ENCODE assay signal across 16 mouse cellular contexts in genomic region chrX:13500284-13500683, GRCm38 (mm10). TPM values are rescaled to one million over a fixed set of nuclear protein-coding genes. Genes with fewer than 3 reads are reported as not detected.
"Had no signal": no experiment of that assay in that cellular context is flagged by ENCODE, and none has a peak within 500 bp of the region (broad histone marks: within the 10 kb centered on the region; RNA-seq: fewer than 3 reads in every experiment).

No protein-coding gene starts in this region.

- DNase-seq: gastrocnemius, adult 2 months; gastrocnemius, postnatal 10 days; gastrocnemius, postnatal 25 days; heart, adult 18-20 months; heart, postnatal 10 days; kidney, adult 11 months; kidney, adult 2 months; kidney, adult 9 months; kidney, postnatal 14 days; kidney, postnatal 36 days; layer of hippocampus, adult 9-11 months; left cerebral cortex, postnatal 4 days had no signal

- ATAC-seq: inflammation-experienced regulatory T-cells, adult 6 months; intestine, embryonic 16.5 days; liver, embryonic 12.5 days had no signal

RNA-seq across cellular contexts. Expression of gene Nyx, which starts 34.4 kb away (rescaled TPM):
- total RNA-seq: liver, adult 2 months had no signal
